Mouse (Mus musculus) heart, adult 2 months (tissue): Measurements from ENCODE around the gene Slc22a12. TPM values are rescaled to one million over a fixed set of nuclear protein-coding genes. Genes with fewer than 3 reads are reported as not detected.

Experiments used
- DNase-seq, 2 experiments: peaks; one replicate each; pipeline ENCODE4 v3.0.0; 2021
- H3K27ac ChIP-seq: fragments of 200-600 bp; 2 replicates; pipeline ENCODE4 v1.8.1; 2022
- H3K27me3 ChIP-seq: fragments of 200-500 bp; 2 replicates; pipeline ENCODE4 v1.6.1; 2012; ENCODE audit warnings: mild to moderate bottlenecking, low read length, inconsistent platforms, mixed read lengths; ENCODE audit not compliant: control insufficient read depth, insufficient read depth
- H3K36me3 ChIP-seq: fragments of 200-500 bp; 2 replicates; pipeline ENCODE4 v1.6.1; 2012; ENCODE audit warnings: low read length, inconsistent platforms; ENCODE audit not compliant: control insufficient read depth, insufficient read depth
- H3K4me1 ChIP-seq: fragments of 200-500 bp; 2 replicates; pipeline ENCODE4 v1.6.1; 2011; ENCODE audit warnings: low read length; ENCODE audit not compliant: control insufficient read depth, insufficient read depth
- H3K4me3 ChIP-seq: fragments of 200-600 bp; 2 replicates; pipeline ENCODE4 v1.8.1; 2022
- H3K79me2 ChIP-seq: fragments of 200-500 bp; replicated peaks from 2 replicates; pipeline ENCODE4 v1.6.1; 2012; ENCODE audit warnings: mild to moderate bottlenecking, inconsistent platforms, low read length, moderate library complexity, mixed read lengths; ENCODE audit not compliant: control insufficient read depth, insufficient read depth
- H3K9ac ChIP-seq: fragments of 200-500 bp; 2 replicates; pipeline ENCODE4 v1.6.1; 2012; ENCODE audit warnings: low read depth, mild to moderate bottlenecking, control low read depth, inconsistent platforms, low read length, mixed read lengths
- CTCF ChIP-seq: fragments of 200-600 bp; IDR thresholded peaks from 2 replicates; pipeline ENCODE4 v1.8.1; 2022; ENCODE audit warnings: antibody characterized with exemption, mild to moderate bottlenecking, moderate library complexity
- EP300 ChIP-seq: fragments of 200-500 bp; IDR thresholded peaks from 2 replicates; pipeline ENCODE4 v1.6.1; 2011; ENCODE audit warnings: low read depth, low read length, control low read depth; ENCODE audit not compliant: insufficient read depth
- POLR2A ChIP-seq: fragments of 200-500 bp; IDR thresholded peaks from 2 replicates; pipeline ENCODE4 v1.6.1; 2011; ENCODE audit warnings: mild to moderate bottlenecking, low read depth, low read length, control low read depth; ENCODE audit not compliant: insufficient read depth
- WGBS: fragments of 180-500 bp; shearing (Covaris S2); methylation state at CpG from one replicate; pipeline ENCODE4 v1.1.7; 2018; 5-methylcytosine and 5-hydroxymethylcytosine counted together
- intact Hi-C: fragments of 180-260 bp; cut with DNase I; formaldehyde crosslinking; loops from one replicate; pipeline ENCODE4 v1.15.1; 2025
- polyA plus RNA-seq: library from polyadenylated mRNA; depleted of rRNA; stranded (reverse); fragments of >200 nt; gene quantifications from 2 replicates; pipeline ENCODE4 v1.2.3, GENCODE M21; 2012
- total RNA-seq, 2 experiments: library from RNA; stranded (reverse); gene quantifications; 2 replicates each; pipeline ENCODE4 v1.2.3; 2021

Gene Slc22a12
- total and polyA plus RNA-seq, 3 experiments: not detected

- DNase-seq: no peak
- Histone ChIP-seq H3K27ac (no peak overlapping the region), H3K36me3 (no peaks in the 10 kb centered on the region), H3K27me3 (no peaks in the 10 kb centered on the region), H3K79me2 (no peaks in the 10 kb centered on the region), H3K4me3 (no peak overlapping the region), H3K4me1 (no peaks in the 10 kb centered on the region), H3K9ac (no peak overlapping the region)
- intact Hi-C loops: no loop called here
- TF ChIP-seq CTCF: no peak
- TF ChIP-seq POLR2A: no peak
- no peak for TF ChIP-seq EP300
- WGBS: 81% methylated on average over 6 of the region's 6 CpGs
Observed at GRCm38 (mm10) chr19:6565136-6565535, 22.3 kb upstream of the Slc22a12 start.

DNA sequence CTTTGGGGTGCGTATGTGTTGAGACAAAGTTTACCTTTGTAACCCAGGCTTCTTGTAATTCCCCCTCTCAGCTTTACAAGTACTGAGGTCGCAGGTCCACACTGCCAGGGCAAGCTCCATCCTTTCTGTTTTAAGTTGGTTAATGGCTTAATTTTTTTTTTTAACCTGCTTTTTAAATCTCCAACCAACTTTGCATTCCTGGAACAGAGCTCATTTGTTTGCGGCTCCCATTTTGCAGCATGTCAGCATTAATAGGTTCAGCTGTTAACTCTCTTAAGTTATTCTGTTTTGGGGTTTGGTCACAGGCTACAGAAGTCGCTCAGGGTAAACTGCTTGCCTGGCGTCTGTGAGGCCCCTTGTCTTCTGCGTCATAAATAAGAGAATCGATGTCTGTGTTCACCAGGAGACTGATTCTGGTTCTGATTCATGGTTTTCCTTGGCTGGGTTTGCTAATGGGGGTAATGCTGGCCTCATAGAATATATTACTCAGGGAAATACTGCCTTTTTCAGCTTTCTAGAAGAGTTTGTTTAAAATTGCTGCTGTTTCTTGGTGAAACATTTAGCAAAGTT lies 17.5 kb upstream of the Slc22a12 start:
- Histone ChIP-seq H3K36me3 (no peaks in the 10 kb centered on the region), H3K27ac (no peak overlapping the region), H3K27me3 (no peaks in the 10 kb centered on the region), H3K4me1 (no peaks in the 10 kb centered on the region), H3K4me3 (no peak overlapping the region), H3K79me2 (no peaks in the 10 kb centered on the region), H3K9ac (no peak overlapping the region)
- no peak for DNase-seq
- WGBS: 89% methylated on average over 7 of the region's 7 CpGs
- TF ChIP-seq CTCF: no peak
- intact Hi-C loops: no loop called here

- intact Hi-C loops: no loop called here
- no peaks in the 10 kb centered on the region for H3K79me2 ChIP-seq
- H3K36me3 ChIP-seq: no peaks in the 10 kb centered on the region
- DNase-seq: no peak
- 86% methylated on average over 4 of the region's 4 CpGs for WGBS
- no peak overlapping the region for H3K9ac ChIP-seq
- TF ChIP-seq POLR2A (no peak), EP300 (no peak), CTCF (no peak)
- no peak overlapping the region for H3K27ac ChIP-seq
- peaks cover 1% of the 10 kb centered on the region for H3K4me1 ChIP-seq
- no peak overlapping the region for H3K4me3 ChIP-seq
- no peaks in the 10 kb centered on the region for H3K27me3 ChIP-seq
Observed at GRCm38 (mm10) chr19:6559576-6559975, 16.7 kb upstream of the Slc22a12 start.

GRCm38 (mm10) chr19:6553819-6554582 lies 11.2 kb upstream of the Slc22a12 start:
- peak; percentile 56 to 75 for DNase-seq
- no peaks in the 10 kb centered on the region for H3K79me2 ChIP-seq
- H3K4me1 ChIP-seq: peaks cover 11% of the 10 kb centered on the region
- intact Hi-C loops: loop anchor here (2.0 kb wide), 1 partner anchor 57 kb away; no protein-coding TSS in a partner anchor
- H3K4me3 ChIP-seq: no peak overlapping the region
- H3K9ac ChIP-seq: no peak overlapping the region
- 18% methylated on average over 8 of the region's 8 CpGs for WGBS
- no peaks in the 10 kb centered on the region for H3K27me3 ChIP-seq
- peak overlapping the region; percentile 36; the same call in 1 of the 2 replicates for H3K27ac ChIP-seq
- TF ChIP-seq POLR2A (no peak), CTCF (no peak), EP300 (no peak)
- H3K36me3 ChIP-seq: no peaks in the 10 kb centered on the region

GRCm38 (mm10) chr19:6553174-6553573 lies 10.3 kb upstream of the Slc22a12 start:
- no peak for TF ChIP-seq POLR2A
- TF ChIP-seq EP300: no peak
- no peak for TF ChIP-seq CTCF
- no peak for DNase-seq
- WGBS: 45% methylated on average over 5 of the region's 5 CpGs
- no peak overlapping the region for H3K9ac ChIP-seq
- H3K36me3 ChIP-seq: no peaks in the 10 kb centered on the region
- intact Hi-C loops: loop anchor here (2.0 kb wide), 1 partner anchor 56 kb away; no protein-coding TSS in a partner anchor
- peaks cover 11% of the 10 kb centered on the region for H3K4me1 ChIP-seq
- H3K79me2 ChIP-seq: no peaks in the 10 kb centered on the region
- H3K27ac ChIP-seq: no peak overlapping the region
- no peak overlapping the region for H3K4me3 ChIP-seq
- H3K27me3 ChIP-seq: no peaks in the 10 kb centered on the region
